Mouse (Mus musculus): ENCODE measurements at regions not wholly inside any gene's neighbourhood (a gene's known extent, or its start where the extent isn't known, plus 50 kb on each side); places are given as distances from the start of the nearest gene placed in this dataset.

GRCm38 (mm10) chr14:71047096-71047495 lies 447.5 kb upstream of the Fam160b2 start:
- TF ChIP-seq CTCF (IDR thresholded peaks at IDR 0.05; ENCODE audit: insufficient read depth, low read depth, low read length) = no peak
- no peak for TF ChIP-seq POLR2A (IDR thresholded peaks at IDR 0.05; ENCODE audit: insufficient read depth, low read depth, low read length)
